Comparison of ENCODE assay signal across 9 mouse cellular contexts in the genomic region with DNA sequence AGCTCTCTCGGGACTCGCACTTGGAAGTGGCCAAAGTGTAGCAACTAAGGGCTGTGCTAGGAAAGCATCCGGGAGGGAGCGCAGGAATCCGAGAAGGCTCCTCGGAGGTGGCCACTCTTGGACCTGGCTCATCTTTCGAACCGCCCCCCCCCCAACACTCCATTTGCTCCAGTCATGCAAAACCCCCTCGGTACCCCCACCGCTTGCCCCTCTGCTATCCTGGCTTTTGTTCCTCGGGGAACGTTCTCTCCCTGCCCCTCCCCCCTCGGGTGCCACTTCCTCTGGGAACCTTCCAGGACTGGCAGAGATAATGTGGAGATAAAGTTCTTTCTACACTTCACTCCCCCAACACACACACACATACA. TPM values are rescaled to one million over a fixed set of nuclear protein-coding genes. Genes with fewer than 3 reads are reported as not detected.
DNase-seq lines count a peak whose midpoint lies in the region; ATAC-seq lines count a peak whose summit lies in the region.
"Had no signal": no experiment of that assay in that cellular context is flagged by ENCODE, and none has a peak within 500 bp of the region (broad histone marks: within the 10 kb centered on the region; RNA-seq: fewer than 3 reads in every experiment).

No protein-coding gene starts in this region.

- H3K27ac ChIP-seq in kidney, embryonic 14.5 days (ENCODE audit: low read depth, low read length) = peak overlapping the region; percentile 92
- peak overlapping the region; percentile 72; the same call in 1 of the 2 replicates for H3K27ac ChIP-seq in embryonic facial prominence, embryonic 11.5 days (replicated peaks; ENCODE audit: low read depth, low read length)
- no peak overlapping the region for H3K27ac ChIP-seq in hindbrain, embryonic 14.5 days
- peak overlapping the region; percentile 48; the same call in 1 of the 2 replicates for H3K27ac ChIP-seq in midbrain, embryonic 11.5 days (ENCODE audit: low read depth, low read length)

- no peaks in the 10 kb centered on the region for H3K9me3 ChIP-seq in kidney, embryonic 14.5 days (ENCODE audit: control insufficient read depth, low read length)
- no peaks in the 10 kb centered on the region for H3K9me3 ChIP-seq in embryonic facial prominence, embryonic 11.5 days (replicated peaks; ENCODE audit: control insufficient read depth, low read length)
- H3K9me3 ChIP-seq in hindbrain, embryonic 14.5 days (ENCODE audit: control insufficient read depth, low read length) = no peaks in the 10 kb centered on the region
- no peaks in the 10 kb centered on the region for H3K9me3 ChIP-seq in midbrain, embryonic 11.5 days (ENCODE audit: control insufficient read depth, low read length)

- H3K9ac ChIP-seq in kidney, embryonic 14.5 days (ENCODE audit: low read depth, low read length) = peak overlapping the region; percentile 67; the same call in 1 of the 2 replicates
- peak overlapping the region; percentile 74; the same call in 1 of the 2 replicates for H3K9ac ChIP-seq in embryonic facial prominence, embryonic 11.5 days (replicated peaks; ENCODE audit: low read length)
- no peak overlapping the region for H3K9ac ChIP-seq in hindbrain, embryonic 14.5 days
- H3K9ac ChIP-seq in midbrain, embryonic 11.5 days (ENCODE audit: low read length) = peak overlapping the region; percentile 49; the same call in 1 of the 2 replicates

- H3K4me2 ChIP-seq in kidney, embryonic 14.5 days (replicated peaks; ENCODE audit: low read depth, low read length) = peak overlapping the region; percentile 91
- peak overlapping the region; percentile 99 for H3K4me2 ChIP-seq in embryonic facial prominence, embryonic 11.5 days (ENCODE audit: low read depth, low read length)
- peak overlapping the region; percentile 91 for H3K4me2 ChIP-seq in hindbrain, embryonic 14.5 days (replicated peaks)
- peak overlapping the region; percentile 85 for H3K4me2 ChIP-seq in midbrain, embryonic 11.5 days

- H3K27me3 ChIP-seq in kidney, embryonic 14.5 days (ENCODE audit: control insufficient read depth, insufficient read depth, low read length) = peaks cover 8% of the 10 kb centered on the region; the same call in 1 of the 2 replicates
- H3K27me3 ChIP-seq in embryonic facial prominence, embryonic 11.5 days (ENCODE audit: control insufficient read depth, insufficient read depth, low read length) = peaks cover 14% of the 10 kb centered on the region; the same call in 1 of the 2 replicates
- H3K27me3 ChIP-seq in hindbrain, embryonic 14.5 days (ENCODE audit: control insufficient read depth, insufficient read depth, low read length) = peaks cover 91% of the 10 kb centered on the region
- H3K27me3 ChIP-seq in midbrain, embryonic 11.5 days (ENCODE audit: control insufficient read depth, insufficient read depth, low read length) = peaks cover 75% of the 10 kb centered on the region

- H3K36me3 ChIP-seq in kidney, embryonic 14.5 days (ENCODE audit: control insufficient read depth, insufficient read depth, low read length) = no peaks in the 10 kb centered on the region
- no peaks in the 10 kb centered on the region for H3K36me3 ChIP-seq in embryonic facial prominence, embryonic 11.5 days (replicated peaks; ENCODE audit: control insufficient read depth, insufficient read depth, low read depth, low read length)
- no peaks in the 10 kb centered on the region for H3K36me3 ChIP-seq in hindbrain, embryonic 14.5 days (replicated peaks; ENCODE audit: control insufficient read depth, insufficient read depth)
- no peaks in the 10 kb centered on the region for H3K36me3 ChIP-seq in midbrain, embryonic 11.5 days (ENCODE audit: control insufficient read depth, insufficient read depth, low read length)
- H3K36me3 ChIP-seq: G1E had no signal

- no peak for DNase-seq in kidney, adult 11 months
- DNase-seq in embryonic facial prominence, embryonic 11.5 days (ENCODE audit: low spot score) = no peak
- DNase-seq in hindbrain, embryonic 14.5 days (ENCODE audit: low spot score) = no peak
- no peak for DNase-seq in midbrain, embryonic 11.5 days (ENCODE audit: low spot score, missing footprints)
- DNase-seq in gastrocnemius, postnatal 36 days = no peak
- no peak for DNase-seq in Muller cell, postnatal 12 days (ENCODE audit: inconsistent ontology term)

- peaks cover 24% of the 10 kb centered on the region for H3K4me1 ChIP-seq in kidney, embryonic 14.5 days (ENCODE audit: control insufficient read depth, insufficient read depth, low read length)
- peaks cover 14% of the 10 kb centered on the region; the same call in 1 of the 2 replicates for H3K4me1 ChIP-seq in embryonic facial prominence, embryonic 11.5 days (ENCODE audit: control insufficient read depth, insufficient read depth, low read length)
- peaks cover 29% of the 10 kb centered on the region for H3K4me1 ChIP-seq in hindbrain, embryonic 14.5 days (replicated peaks; ENCODE audit: control insufficient read depth, insufficient read depth, low read length)
- peaks cover 37% of the 10 kb centered on the region for H3K4me1 ChIP-seq in midbrain, embryonic 11.5 days (ENCODE audit: control insufficient read depth, insufficient read depth, low read length)

- 3% methylated on average over 12 of the region's 13 CpGs for WGBS in kidney, embryonic 14.5 days
- WGBS in embryonic facial prominence, embryonic 11.5 days = 1% methylated on average over 11 of the region's 13 CpGs
- 1% methylated on average over 13 of the region's 13 CpGs for WGBS in hindbrain, embryonic 14.5 days
- 2% methylated on average over 11 of the region's 13 CpGs for WGBS in midbrain, embryonic 11.5 days

- intact Hi-C loops in gastrocnemius, postnatal 36 days (cut with DNase I) = no loop called here

- ATAC-seq in kidney, embryonic 14.5 days (ENCODE audit: low FRiP score, low TSS enrichment) = peak; percentile 50; the same call in 1 of the 2 replicates
- no peak; the same call in 1 of the 2 replicates for ATAC-seq in embryonic facial prominence, embryonic 11.5 days (replicated peaks; ENCODE audit: insufficient number of reproducible peaks, low FRiP score, low TSS enrichment, low read depth)
- ATAC-seq in hindbrain, embryonic 14.5 days (ENCODE audit: low FRiP score) = no peak
- no peak; the same call in none of the 2 replicates for ATAC-seq in midbrain, embryonic 11.5 days (ENCODE audit: low FRiP score)
- ATAC-seq in megakaryocyte progenitor cell, adult 5-6 weeks (replicated peaks; ENCODE audit: poor library complexity) = no peak

- peak overlapping the region; percentile 63 for H3K4me3 ChIP-seq in kidney, embryonic 14.5 days (ENCODE audit: low read length)
- H3K4me3 ChIP-seq in embryonic facial prominence, embryonic 11.5 days (ENCODE audit: low read depth, low read length) = peak overlapping the region; percentile 64
- peak overlapping the region; percentile 45 for H3K4me3 ChIP-seq in hindbrain, embryonic 14.5 days (replicated peaks; ENCODE audit: low read length)
- peak overlapping the region; percentile 40 for H3K4me3 ChIP-seq in midbrain, embryonic 11.5 days (ENCODE audit: low read depth, low read length)

RNA-seq across cellular contexts. Expression of a gene that starts 0.7 kb away (rescaled TPM):
- polyA plus RNA-seq in kidney, embryonic 14.5 days (2014; fragmentation: Nextera tagmentation; extraction: Ambion mirVana) = 49.3 and 54.2 TPM in 2 replicates
- polyA plus RNA-seq in embryonic facial prominence, embryonic 11.5 days (2014; fragmentation: Nextera tagmentation; extraction: Ambion mirVana) = 26.2 and 26.6 TPM in 2 replicates
- polyA plus RNA-seq in hindbrain, embryonic 14.5 days (2014; fragmentation: Nextera tagmentation; extraction: Ambion mirVana) = 16.7 and 18.4 TPM in 2 replicates
- 17.3 and 20.2 TPM in 2 replicates for polyA plus RNA-seq in midbrain, embryonic 11.5 days (2014; fragmentation: Nextera tagmentation; extraction: Ambion mirVana)
- under 1 TPM; 0.37 to 0.74 TPM for total RNA-seq in gastrocnemius, postnatal 36 days (2021)
- 0.10 TPM in 1 of 2 replicates, not detected in the other for total RNA-seq in megakaryocyte progenitor cell, adult 5-6 weeks (2015)
- total RNA-seq in megakaryocyte progenitor cell, adult 5-6 weeks (2017) = not detected in 2 replicates
- polyA plus RNA-seq: G1E had no signal

RNA-seq across cellular contexts. Expression of a gene that starts 36.7 kb away (rescaled TPM):
- polyA plus RNA-seq in kidney, embryonic 14.5 days (2014; fragmentation: Nextera tagmentation; extraction: Ambion mirVana) = 0.17 and 0.34 TPM in 2 replicates
- 0.94 and 1.4 TPM in 2 replicates for polyA plus RNA-seq in embryonic facial prominence, embryonic 11.5 days (2014; fragmentation: Nextera tagmentation; extraction: Ambion mirVana)
- 0.95 and 1.0 TPM in 2 replicates for polyA plus RNA-seq in hindbrain, embryonic 14.5 days (2014; fragmentation: Nextera tagmentation; extraction: Ambion mirVana)
- 0.25 and 0.26 TPM in 2 replicates for polyA plus RNA-seq in midbrain, embryonic 11.5 days (2014; fragmentation: Nextera tagmentation; extraction: Ambion mirVana)
- under 1 TPM in 1 of 2 experiments, not detected in 1; 0.51 TPM for total RNA-seq in gastrocnemius, postnatal 36 days (2021)
- total RNA-seq in megakaryocyte progenitor cell, adult 5-6 weeks (2015) = not detected in 2 replicates
- total RNA-seq in megakaryocyte progenitor cell, adult 5-6 weeks (2017) = not detected in 2 replicates
- total RNA-seq: G1E had no signal
- polyA plus RNA-seq: G1E had no signal

RNA-seq across cellular contexts. Expression of a gene that starts 59.1 kb away (rescaled TPM):
- 131 and 155 TPM in 2 replicates for polyA plus RNA-seq in kidney, embryonic 14.5 days (2014; fragmentation: Nextera tagmentation; extraction: Ambion mirVana)
- polyA plus RNA-seq in embryonic facial prominence, embryonic 11.5 days (2014; fragmentation: Nextera tagmentation; extraction: Ambion mirVana) = 155 and 158 TPM in 2 replicates
- polyA plus RNA-seq in hindbrain, embryonic 14.5 days (2014; fragmentation: Nextera tagmentation; extraction: Ambion mirVana) = 111 and 117 TPM in 2 replicates
- 137 and 140 TPM in 2 replicates for polyA plus RNA-seq in midbrain, embryonic 11.5 days (2014; fragmentation: Nextera tagmentation; extraction: Ambion mirVana)
- 10 to 100 TPM; 11.4 to 12.8 TPM for total RNA-seq in gastrocnemius, postnatal 36 days (2021)
- total RNA-seq in megakaryocyte progenitor cell, adult 5-6 weeks (2015) = 121 and 128 TPM in 2 replicates
- 72.9 and 76.3 TPM in 2 replicates for total RNA-seq in megakaryocyte progenitor cell, adult 5-6 weeks (2017)
